Mouse (Mus musculus): ENCODE measurements around the gene Add2.
"Not testable (repeated sequence)": the region's sequence is repeated elsewhere in the genome, so short reads cannot be mapped to it uniquely, and the experiment has no call there.

The Add2 gene

DNA sequence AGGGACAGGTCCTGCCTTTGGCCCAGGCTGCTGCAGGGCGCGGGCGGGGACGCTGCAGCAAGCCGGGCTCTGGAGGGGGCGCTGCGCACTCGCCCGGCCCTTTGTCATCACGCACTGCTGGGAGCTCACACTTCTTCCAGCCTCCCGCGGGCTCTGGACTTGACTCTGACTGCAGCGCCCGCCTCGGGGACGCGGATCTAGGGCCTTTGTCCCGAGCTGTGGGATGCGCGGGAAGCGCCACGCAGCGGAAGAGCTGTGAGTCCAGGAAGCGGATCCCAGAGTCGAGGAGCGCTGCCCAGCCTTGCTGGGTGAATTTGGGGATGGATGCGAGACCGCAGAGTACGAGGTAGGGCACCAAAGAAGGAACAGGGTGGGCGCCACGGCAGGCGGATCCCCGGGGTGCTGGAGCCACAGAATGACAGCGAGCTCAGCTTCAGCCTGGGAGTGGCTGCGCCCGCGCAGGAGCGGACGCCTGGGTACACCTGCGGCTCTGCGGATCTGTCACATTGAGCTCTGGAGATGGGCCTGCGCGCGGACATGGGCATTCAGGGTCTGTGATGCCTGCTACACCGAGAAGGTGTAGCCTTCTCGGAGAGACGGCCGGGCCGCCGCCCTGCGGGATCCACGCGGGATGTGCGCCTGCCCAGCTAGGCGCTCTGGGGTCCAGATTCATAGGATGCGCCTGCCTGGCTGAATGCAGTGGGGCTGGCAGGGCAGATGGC lies at the start of gene Add2:
Add2 (plus strand) TSS at position 81 of the 722 bp plus-strand sequence.
- in situ Hi-C loops (cut with MboI; ENCODE audit: low sequenced_read_pairs): no loop called here

DNA sequence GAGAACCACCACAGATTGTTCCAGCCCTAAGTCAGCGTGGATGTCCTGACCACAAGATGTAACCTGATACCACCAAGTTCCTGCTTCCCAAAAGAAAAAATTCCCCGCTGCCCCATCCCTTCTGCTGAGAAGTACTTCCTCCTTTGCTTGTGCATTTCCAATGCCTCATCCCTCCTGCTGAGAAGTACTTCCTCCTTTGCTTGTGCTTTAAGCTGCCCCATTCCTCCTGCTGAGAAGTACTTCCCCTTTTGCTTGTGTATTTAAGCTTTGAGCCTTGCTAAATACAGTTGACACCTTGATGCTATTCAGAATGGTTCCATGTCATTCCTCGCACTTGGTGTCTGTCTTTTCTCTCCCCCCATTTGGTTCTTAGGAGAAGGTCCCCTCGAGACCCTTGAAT lies 49.7 kb upstream of the Add2 start:
- in situ Hi-C loops (cut with MboI; ENCODE audit: low sequenced_read_pairs): not testable (repeated sequence)

DNA sequence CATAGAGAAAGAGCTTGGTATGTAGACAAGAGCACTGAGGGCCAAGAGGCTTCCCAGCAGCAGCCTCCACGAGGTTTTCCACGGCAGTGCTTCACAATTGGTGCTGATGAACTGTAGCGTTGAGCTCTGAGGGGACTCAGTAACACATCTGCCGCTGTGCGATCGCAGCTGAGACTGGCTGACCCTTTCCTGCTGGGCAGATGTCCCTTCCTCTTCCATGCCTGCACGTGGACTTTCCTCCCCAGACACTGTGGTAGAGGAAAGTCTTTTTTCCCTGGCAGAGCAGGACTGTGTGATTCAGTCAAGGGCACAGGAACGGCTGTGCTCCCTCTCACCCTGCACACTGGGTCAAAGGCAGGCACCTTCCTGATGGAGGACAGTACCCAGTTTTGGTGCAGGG lies 44.1 kb upstream of the Add2 start:
- in situ Hi-C loops (cut with MboI; ENCODE audit: low sequenced_read_pairs): no loop called here

DNA sequence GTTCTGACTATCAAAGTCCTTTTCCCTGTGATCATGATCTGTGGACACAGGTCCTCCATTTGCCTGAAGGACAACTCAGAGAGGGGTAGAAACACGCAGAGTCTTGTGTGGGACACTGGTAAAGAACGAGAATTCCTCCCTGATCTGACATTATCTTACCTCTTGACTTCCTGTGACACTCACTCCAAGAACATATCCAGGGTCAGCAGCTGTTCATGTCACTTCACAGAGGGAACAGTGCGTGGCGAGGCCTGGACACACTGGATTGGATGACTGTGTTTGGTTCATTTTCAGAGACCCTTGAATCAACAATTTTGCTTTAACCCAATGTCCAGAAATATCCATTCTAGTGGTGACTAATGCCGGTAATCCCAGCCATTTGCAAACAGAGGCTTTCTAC lies 38.9 kb upstream of the Add2 start:
- in situ Hi-C loops (cut with MboI; ENCODE audit: low sequenced_read_pairs): not testable (repeated sequence)

DNA sequence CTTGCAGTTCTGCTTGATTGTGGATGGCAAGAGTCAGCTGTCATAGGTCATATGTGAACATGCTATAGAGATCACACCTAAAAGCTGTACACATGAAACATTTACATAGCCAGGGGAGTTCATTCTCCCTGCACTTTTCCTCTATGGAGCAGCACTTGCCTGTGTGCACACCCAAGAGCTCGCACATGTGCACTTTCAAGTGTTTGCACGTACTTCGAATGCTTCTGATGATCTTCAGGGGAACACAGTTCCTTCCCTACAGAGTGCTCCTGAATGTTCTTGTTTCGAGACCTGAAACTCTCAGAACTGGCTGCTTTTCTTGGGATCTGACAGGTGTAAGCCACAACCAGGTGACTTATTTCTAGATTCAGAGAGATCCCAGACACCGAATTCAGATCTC lies 37.7 kb upstream of the Add2 start:
- in situ Hi-C loops (cut with MboI; ENCODE audit: low sequenced_read_pairs): not testable (repeated sequence)

DNA sequence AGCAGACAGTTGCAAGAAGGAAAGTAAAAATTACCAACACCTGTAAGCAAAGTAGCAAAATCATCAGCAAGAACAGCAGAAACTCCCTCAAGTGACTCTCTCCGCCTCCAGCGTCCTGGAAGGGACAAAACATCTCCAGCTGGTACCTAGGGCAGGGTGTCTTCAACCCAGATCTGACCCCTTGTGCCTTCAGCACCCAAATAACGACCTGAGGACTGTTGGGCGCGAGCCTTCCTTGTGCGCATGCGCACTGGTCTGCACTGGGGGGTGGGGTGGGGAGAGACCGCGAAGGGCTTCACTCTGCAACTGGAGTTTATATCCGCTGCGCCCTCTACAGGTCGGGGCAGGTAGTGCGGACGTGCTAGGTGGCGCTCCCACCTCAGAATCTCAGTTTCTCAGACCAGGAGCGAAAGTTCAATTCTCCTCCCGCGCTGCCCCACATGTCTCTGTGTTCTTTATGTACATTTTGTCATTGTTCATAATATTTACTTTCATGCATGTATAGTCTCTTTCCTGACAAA lies 25.0 kb upstream of the Add2 start:
- in situ Hi-C loops (cut with MboI; ENCODE audit: low sequenced_read_pairs): loop anchor here (10.0 to 25.0 kb wide), 2 partner anchors 69 to 416 kb away; partner anchors contain the start of gene Alms1

DNA sequence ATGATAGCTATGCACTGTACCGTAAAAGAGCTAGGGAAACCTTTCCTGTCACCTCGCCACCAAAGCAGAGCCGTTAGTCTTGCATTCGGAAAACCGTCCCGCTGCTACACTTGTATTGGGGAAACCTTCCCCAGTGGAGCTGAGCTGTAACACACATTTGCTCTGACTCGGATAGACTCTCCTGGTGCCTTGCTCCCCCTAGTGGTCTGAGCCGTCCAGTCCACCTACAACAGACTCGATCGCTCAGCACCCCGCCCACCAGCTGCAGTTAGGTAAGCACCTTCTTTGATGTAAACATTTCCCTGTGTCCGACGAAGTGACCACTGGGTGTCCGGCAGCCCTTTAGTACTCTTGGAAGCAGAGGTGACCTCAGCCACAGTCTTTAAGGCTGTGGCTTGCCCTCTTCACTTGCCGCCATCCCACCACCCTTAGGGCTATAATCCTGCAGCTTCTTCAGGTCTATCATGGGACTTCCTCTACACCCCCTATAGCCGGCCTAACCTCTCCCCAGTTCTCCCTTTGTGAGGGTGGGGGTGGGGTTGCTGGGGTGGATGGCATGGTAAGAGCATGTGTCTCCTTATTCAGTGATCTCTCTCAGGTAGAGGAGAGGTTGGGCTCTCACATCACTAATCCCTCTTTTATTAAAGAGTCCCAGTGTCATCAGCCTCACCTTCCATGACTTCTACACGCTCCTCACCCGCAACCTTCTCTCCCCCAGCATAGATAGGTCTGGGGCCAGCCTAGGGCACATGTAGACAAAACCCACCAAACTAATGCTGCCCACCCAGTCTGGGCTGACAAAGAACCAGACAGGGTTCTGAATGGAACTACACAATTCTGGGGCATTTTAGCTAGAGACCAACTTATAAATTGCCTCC lies 24.0 kb upstream of the Add2 start:
- in situ Hi-C loops (cut with MboI; ENCODE audit: low sequenced_read_pairs): loop anchor here (10.0 to 25.0 kb wide), 2 partner anchors 70 to 417 kb away; partner anchors contain the start of gene Alms1

DNA sequence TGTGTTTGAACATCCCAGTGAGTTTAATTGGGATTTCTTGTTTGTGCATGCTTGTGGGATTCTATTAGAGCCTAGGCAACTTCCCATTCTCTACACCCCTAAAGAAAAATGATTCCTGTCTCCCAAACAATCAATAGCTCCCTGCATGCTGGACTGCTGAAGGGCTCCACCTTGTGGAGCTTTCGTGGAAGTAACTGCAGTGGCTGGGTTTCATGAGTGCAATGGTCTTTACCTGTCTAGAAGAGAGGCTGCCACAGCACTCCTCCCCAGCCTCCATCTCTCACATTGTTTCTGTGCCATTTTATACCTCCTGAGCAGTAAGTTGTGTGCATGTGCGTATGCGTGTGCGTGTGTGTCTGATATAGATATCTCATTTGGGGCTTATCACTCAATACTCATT lies 18.5 kb upstream of the Add2 start:
- in situ Hi-C loops (cut with MboI; ENCODE audit: low sequenced_read_pairs): loop anchor here (10.0 to 25.0 kb wide), 2 partner anchors 75 to 423 kb away; partner anchors contain the start of gene Alms1

DNA sequence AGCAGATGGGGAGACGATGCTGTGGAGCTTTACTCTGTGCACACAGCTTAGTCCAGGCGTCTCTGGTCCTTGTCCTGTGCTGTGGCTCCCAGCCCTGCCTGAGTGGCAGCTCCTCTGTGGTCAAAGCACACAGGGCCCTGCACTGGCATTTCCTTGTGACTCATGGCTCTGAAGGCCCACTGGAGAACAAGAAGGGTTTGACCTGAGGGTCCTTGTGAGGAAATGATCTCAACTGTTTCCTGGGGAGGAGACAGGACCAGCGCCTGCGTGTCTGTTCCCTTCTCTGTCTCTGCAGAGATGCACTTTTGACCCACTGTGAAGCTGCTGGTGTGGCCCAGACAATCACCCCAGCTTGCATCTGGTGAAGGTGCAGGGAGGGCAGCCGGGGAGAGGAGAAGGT lies 13.7 kb upstream of the Add2 start:
- in situ Hi-C loops (cut with MboI; ENCODE audit: low sequenced_read_pairs): loop anchor here (25.0 kb wide), 1 partner anchor 428 kb away; the partner anchor contains the start of gene Alms1

DNA sequence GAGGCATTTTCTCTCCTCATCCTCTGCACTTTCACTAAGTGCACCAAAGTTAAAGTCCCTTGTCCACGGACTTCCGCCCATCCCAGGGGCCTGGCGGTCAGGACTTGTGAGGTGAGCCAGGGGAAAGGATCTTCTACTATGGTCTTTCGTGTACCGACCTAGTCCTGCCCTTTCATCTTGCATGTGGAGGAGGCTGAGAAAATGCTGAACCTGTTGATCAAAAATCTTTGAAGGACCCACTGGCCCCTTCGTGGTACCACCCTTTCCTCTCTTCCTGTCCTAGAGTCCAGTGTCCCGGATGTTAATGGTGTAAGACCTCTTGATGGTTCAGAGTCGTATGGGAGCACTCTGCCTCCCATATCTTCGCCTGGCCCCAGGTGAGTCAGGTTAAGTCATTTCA lies 12.6 kb upstream of the Add2 start, which contains the start of gene Figla:
Figla (plus strand) TSS at position 301 of the 400 bp plus-strand sequence.
- in situ Hi-C loops (cut with MboI; ENCODE audit: low sequenced_read_pairs): loop anchor here (25.0 kb wide), 1 partner anchor 429 kb away; the partner anchor contains the start of gene Alms1

DNA sequence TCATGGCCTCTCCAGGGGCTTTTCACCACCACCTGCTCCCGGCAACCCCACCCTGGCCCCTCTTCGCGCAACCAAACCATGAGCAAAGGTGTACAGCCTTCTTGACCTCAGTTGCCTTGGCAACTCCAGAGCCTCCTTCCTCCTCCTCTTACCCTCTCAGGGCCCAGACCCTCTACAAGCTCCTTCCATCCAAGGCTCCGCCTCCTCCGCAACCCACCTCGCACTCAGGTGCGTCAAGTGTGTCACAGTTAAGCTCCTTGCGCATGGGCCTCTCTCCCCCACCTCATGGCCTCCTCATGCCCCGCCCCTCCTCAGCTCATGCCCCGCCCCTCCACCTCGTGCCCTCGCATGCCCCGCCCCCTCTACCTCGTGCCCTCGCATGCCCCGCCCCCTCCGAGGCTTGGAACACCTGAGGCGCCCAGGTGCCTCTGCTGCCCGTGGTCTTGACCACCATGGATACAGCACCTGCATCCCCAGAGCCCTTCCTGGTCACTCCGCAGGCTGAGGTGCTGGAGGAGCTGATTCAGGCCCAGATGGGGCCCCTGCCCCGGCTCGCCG lies 11.6 kb upstream of the Add2 start:
- in situ Hi-C loops (cut with MboI; ENCODE audit: low sequenced_read_pairs): loop anchor here (25.0 kb wide), 1 partner anchor 430 kb away; the partner anchor contains the start of gene Alms1

DNA sequence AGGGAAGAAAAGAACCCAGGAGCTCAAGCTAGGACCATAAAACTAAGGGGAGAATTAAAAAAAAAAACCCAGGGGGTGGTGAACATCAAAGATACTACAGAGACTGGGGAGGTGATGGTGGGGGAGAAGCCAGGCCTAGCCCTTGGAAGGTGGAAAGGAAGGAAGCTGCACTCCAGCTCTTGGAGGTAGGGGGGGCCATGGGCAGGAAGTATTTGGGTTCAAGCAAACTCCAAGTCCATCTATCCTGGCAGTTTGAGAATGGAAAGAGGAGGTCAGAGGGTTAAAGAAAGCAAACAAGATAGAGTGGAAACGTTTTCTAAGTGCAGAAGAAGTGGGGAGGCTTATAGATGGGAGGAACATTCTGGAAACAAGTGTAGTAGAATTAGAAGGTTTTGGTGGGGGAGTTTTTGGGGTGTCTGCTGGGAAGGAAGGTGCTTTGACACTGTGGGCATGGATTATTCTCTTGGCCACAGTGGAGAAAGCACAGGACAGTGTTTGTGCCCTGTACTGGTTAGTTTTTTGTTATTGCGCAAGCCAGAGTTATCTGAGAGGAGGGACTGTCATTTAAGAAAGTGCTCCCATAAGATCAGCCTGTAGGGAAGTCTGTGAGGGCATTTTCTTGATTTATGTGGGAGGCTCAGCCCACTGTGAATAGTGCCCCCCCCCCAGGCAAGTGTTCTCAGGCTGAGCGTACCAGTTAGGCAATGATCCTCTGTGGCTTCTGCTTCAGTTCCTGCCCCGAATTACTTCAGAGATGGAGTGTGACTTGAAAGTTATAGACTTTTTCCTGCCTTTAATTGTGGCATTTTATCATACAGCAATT lies 8.9 kb upstream of the Add2 start:
- in situ Hi-C loops (cut with MboI; ENCODE audit: low sequenced_read_pairs): loop anchor here (25.0 kb wide), 1 partner anchor 432 kb away; the partner anchor contains the start of gene Alms1

DNA sequence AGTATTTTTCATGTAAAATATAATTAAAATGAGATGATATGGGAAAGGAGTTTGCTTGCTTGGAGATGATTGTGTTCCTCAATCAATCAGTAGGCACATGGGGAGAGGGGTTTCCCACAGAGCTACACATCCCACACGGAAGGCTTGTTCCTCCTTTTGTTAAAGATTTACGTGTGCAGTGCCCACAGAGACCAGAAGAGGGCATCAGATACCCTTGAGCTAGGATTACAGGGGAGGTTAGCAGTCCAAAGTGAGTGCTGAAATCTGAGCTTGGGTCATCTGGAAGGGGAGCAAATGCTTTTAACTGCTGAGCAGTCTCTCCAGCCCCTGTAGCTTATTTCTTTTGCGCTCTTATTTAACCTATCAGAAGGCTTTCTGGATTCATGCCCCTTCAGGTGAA lies 7.5 kb upstream of the Add2 start:
- in situ Hi-C loops (cut with MboI; ENCODE audit: low sequenced_read_pairs): loop anchor here (25.0 kb wide), 1 partner anchor 434 kb away; the partner anchor contains the start of gene Alms1

DNA sequence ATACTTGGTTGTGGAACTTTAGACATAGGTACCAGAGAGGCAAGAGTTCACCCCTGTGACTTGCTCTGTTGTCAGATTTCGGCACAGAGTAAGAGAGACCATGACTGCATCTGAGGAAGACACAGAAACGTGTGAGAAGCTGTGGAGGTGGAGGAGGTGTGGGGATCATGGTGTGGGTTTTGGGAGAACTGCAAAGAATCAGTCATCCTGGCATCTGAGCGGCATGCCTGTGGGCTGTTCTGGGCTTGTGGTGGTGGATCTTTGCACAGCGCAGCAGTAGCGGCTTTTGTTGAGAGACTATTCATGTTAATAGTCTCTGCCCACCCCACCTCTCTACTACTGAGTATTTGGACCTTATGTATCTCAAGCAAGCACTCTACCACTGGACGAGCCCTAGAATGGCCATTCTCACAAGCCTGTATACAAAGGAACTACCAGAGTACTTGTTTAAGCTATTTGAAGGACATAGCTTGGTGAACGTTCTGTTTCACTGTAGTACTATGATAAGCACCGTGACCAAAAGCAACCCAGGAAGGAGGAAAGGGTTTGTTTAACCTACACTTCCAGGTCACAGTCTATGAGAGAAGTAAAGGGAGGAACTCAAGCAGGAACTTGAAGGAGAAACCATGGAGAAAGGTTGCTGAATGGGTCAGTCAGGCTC lies 1.7 kb upstream of the Add2 start:
- in situ Hi-C loops (cut with MboI; ENCODE audit: low sequenced_read_pairs): no loop called here

DNA sequence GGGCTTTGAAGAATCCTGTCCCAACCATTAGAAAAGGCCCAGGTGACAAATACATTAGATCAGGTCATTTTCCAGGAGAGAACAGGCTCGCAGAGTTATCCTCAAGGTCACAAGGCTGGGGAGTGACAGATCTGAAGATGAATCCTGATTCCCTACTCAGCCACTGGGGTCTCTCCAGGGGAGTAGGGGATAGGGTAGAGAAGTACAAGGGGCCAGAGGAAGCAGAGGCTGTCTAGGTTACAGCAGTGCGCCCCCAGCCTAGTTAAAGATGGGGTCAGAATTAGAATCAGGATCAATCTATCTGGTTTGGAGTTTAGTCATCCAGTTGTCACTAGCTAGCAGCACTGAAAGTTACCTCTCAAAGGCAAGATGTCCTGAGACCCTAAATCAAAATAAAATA lies 331 bp upstream of the Add2 start:
- in situ Hi-C loops (cut with MboI; ENCODE audit: low sequenced_read_pairs): no loop called here

DNA sequence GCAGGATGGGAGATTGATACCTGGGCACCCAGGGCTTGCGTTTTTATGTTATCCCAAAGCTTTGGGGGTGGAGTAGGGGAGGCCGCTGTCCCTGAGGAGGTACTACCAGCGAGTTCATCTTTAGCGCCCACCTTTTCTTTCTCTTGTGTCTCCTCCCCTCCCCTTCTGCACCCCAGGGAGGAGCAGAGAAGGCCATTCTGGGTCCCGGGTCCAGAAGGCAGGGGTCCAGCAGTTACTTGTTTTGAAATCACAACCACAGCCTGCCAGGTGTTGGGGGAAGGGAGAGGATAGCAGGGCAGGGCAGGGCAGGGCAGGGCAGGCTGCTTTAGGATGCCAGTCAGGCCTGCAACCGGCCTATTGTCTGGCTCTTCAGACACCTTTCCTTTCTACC lies 837 bp downstream of the Add2 start:
- in situ Hi-C loops (cut with MboI; ENCODE audit: low sequenced_read_pairs): no loop called here

DNA sequence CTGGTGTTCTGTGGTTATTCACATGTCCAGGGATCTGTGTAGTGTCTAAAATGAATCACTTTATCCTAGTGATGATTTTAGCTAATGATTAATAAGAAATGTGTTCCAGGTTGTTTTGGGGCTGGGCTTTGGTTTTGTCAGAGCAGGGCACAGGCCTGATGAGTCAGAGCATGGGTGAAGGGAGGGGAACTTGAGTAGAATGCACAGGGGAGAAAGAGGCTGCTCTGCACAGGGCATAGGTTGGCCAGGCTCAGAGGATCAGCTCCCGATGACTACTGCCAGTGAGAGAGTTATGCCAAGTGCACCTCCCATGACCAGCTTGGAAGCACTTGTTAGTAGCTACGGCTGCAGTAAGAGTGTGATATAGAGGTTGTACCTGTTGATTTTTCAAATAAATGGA lies 3.0 kb downstream of the Add2 start:
- in situ Hi-C loops (cut with MboI; ENCODE audit: low sequenced_read_pairs): no loop called here

DNA sequence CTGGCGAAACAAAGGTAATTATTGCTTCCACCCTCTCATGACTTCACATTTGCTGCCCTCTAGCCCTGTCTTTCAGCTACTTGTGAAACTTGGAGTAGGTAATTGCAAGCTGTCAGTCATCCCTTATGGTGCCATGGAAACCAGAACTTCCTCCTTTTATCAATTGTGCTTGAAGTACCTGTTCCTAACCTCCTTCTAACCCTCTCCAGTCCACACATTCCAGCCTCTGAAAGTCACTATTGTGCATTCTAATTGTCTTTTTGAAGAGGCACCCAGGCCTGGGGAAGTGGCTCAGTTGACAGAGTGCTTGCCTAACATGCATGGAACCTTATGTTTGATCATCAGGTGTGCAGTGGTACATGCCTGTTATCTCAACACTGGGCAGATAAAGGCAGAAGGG lies 5.2 kb downstream of the Add2 start:
- in situ Hi-C loops (cut with MboI; ENCODE audit: low sequenced_read_pairs): no loop called here

DNA sequence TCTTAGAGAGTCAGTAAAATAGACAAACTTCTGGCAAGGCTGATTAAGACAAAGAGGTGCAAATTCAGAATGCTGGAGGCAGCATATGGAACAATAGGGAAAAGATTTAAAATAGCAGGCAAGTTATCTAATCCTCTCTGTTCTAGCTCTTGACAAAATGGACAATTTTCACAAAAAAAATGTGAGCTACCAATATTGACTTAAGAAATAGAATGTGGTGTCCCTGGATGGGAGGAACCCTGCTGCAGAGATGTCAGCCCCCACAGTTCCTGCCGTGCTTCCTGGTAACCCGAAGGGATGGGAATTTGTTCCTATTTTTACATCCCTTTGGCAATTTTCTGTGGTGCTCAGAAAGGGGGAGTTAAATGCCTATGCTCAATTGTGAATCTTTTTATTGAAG lies 10.4 kb downstream of the Add2 start:
- in situ Hi-C loops (cut with MboI; ENCODE audit: low sequenced_read_pairs): no loop called here

DNA sequence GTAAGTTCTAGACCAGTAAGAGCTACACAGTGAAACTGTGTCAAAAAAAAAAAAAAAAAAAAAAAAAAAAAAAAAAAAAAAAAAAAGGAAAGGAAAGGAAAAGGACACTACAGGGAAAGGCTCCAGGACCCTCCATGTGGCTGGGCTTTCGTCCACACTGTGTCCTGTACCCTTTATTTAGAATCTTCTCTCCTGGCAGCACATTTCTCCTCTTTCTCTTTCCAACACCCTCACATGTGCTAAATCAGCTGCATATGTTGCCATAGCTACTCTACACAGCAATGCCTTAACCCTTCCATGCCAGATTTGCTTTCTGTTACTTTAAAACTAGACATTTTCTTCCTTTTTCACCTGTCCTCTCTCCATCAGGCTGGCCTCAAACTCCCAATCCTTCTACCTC lies 11.7 kb downstream of the Add2 start:
- in situ Hi-C loops (cut with MboI; ENCODE audit: low sequenced_read_pairs): no loop called here

Measured in CH12F3 (cell line).